Mouse (Mus musculus) C2C12 (cell line): Measurements from ENCODE around the gene Pnrc1.

Experiments
- CTCF ChIP-seq: IDR thresholded peaks from one replicate; pipeline ENCODE4 v1.5.1; 2011; ENCODE audit not compliant: control insufficient read depth, insufficient read depth, insufficient read length
- MAX ChIP-seq: IDR thresholded peaks from one replicate; pipeline ENCODE4 v1.6.1; 2011; ENCODE audit warnings: mild to moderate bottlenecking, control low read depth
- USF1 ChIP-seq: IDR thresholded peaks from one replicate; pipeline ENCODE4 v1.6.1; 2011; ENCODE audit warnings: low read depth, mild to moderate bottlenecking, control low read depth, moderate library complexity

DNA sequence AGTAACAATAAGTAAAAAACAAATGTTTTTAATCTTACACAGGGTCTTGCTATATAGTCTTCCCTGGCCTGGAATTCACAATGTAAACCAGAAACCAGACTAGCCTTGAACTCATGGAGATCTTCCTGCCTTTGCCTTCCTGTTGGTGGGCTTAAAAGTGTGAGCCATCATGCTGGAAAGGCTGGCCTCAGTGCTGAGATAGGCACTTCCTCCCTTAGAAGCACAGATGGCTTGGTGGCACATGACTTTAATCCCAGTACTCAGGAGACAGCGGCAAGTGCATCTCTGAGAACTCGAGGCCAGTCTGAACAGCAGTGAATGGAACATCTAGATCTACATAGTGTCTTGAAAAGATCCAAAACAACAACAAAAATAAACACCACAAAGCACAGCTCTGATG is 39.1 kb downstream of the Pnrc1 start:
- TF ChIP-seq USF1: no peak
- TF ChIP-seq MAX: no peak
- no peak for TF ChIP-seq CTCF
